Mouse (Mus musculus): ENCODE results near the gene Hdac4. TPM values are rescaled to one million over a fixed set of nuclear protein-coding genes. Genes with fewer than 3 reads are reported as not detected.

Hdac4 gene
- polyA plus RNA-seq, 1 experiment from 2014 or later: 25.6 TPM

DNA sequence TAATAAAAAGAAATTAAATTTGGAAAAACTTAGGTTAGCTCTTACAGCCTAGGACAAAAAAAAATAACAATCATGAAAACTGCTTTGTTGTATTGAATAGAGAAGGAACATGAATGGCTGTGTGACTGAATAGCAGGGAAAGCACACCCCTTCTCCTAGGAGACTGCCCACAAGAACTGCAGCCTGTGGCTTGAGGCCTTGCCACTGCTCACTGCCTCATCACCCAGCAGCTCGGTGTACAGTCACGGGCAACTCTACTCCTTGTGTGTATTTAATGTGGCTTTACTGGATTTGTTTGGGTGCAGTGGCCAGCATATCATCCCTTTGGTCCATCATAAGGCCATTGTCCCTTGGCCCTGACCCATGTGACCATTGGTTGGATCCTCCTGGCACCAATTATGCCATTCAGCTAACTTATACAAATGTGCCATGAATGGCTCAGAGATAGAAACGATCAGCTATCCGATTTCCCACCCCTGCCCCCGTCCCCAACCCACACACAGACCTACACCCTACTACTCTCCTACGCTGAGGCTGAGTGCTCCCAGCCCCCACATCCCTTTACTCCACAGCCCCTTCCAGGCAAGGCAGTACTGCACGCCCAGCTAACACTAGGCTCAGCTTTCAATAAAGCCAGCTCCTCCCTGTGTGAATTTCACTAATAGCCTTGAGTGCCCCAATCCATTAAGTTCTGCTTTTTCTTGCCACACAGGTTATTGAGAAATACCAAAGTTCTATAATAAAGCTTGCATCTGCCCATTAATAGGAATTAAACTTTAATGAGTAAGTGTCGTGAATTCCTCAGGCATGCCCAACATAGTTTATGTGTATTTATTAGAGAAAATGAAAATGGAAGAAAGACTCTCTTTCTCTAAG lies 134.1 kb downstream of the Hdac4 start:
- no peaks in the 10 kb centered on the region for H3K27me3 ChIP-seq
- no peaks in the 10 kb centered on the region for H3K9me3 ChIP-seq
- no peak overlapping the region for H3K9ac ChIP-seq (replicated peaks)
- 40% methylated on average over 8 of the region's 8 CpGs for WGBS
- no peaks in the 10 kb centered on the region for H3K36me3 ChIP-seq
- no peak overlapping the region for H3K4me3 ChIP-seq (replicated peaks)
- no peak overlapping the region for H3K4me2 ChIP-seq (replicated peaks)
- H3K4me1 ChIP-seq (replicated peaks): peaks cover 30% of the 10 kb centered on the region
- peak overlapping the region; percentile 45; the same call in 1 of the 2 replicates for H3K27ac ChIP-seq
- ATAC-seq: peak; percentile 84

DNA sequence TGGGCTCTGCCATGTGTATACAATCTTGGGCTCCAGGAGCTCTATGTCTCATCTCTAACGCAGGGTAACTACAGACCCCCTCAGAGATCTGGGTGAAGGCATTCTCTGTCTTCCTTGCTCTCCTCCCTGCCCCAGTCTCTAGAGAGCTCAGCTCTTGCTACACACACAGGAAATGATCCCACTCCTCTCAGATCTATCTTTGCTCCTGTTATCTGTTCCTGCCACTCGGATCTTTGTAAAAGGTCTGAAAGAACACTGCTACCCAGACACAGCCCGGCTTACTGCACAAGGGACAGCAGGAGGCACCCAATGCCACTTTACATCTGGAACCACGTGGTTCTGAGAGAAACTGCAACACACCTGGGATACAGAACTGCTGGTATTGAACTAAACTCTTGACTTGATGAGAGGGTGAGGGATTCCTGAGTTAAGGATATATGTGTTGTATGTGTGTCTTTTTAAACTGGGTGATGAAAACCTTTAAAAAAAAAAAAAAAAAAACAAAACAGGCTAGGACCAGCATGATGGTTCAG lies 134.9 kb downstream of the Hdac4 start:
- H3K4me3 ChIP-seq (replicated peaks): no peak overlapping the region
- H3K4me1 ChIP-seq (replicated peaks): peaks cover 35% of the 10 kb centered on the region
- H3K9me3 ChIP-seq: no peaks in the 10 kb centered on the region

DNA sequence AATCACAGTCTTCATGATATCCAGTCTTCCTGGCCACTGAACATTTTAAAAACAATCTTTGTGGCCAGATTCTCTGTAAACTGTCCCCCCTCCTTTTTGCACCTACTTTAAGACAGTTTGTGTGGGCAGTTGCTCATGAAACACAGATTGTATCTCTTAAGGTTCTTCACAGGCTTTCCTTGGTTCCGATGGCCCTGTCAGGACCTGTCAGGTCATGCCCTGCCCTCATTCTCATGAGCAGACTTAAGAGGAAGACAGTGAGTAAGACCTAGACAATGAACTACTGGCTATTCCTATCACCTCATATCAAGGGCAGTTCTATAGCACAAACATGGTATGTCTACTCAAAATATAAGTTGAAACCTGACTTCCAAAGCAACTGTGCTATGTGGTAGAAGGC lies 135.9 kb downstream of the Hdac4 start:
- Histone ChIP-seq H3K9ac (replicated peaks) (no peak overlapping the region), H3K36me3 (no peaks in the 10 kb centered on the region), H3K4me2 (replicated peaks) (no peak overlapping the region), H3K27me3 (no peaks in the 10 kb centered on the region), H3K4me3 (replicated peaks) (no peak overlapping the region), H3K27ac (no peak overlapping the region), H3K9me3 (no peaks in the 10 kb centered on the region), H3K4me1 (replicated peaks) (peaks cover 40% of the 10 kb centered on the region)
- ATAC-seq: no peak
- 100% methylated on average over 1 of the region's 1 CpGs for WGBS

More for the DNA sequence above, 134.9 kb downstream of the Hdac4 start:
- no peak overlapping the region for H3K4me2 ChIP-seq (replicated peaks)
- no peak overlapping the region for H3K27ac ChIP-seq
- no peaks in the 10 kb centered on the region for H3K27me3 ChIP-seq
- 62% methylated on average over 4 of the region's 4 CpGs for whole genome bisulfite sequencing
- no peaks in the 10 kb centered on the region for H3K36me3 ChIP-seq
- no peak for ATAC-seq
- H3K9ac ChIP-seq (replicated peaks): no peak overlapping the region

GRCm38 (mm10) chr1:92058731-92059425 lies 136.6 kb downstream of the Hdac4 start:
- H3K9me3 ChIP-seq: no peaks in the 10 kb centered on the region
- WGBS: 82% methylated on average over 5 of the region's 5 CpGs
- no peak overlapping the region for H3K4me3 ChIP-seq (replicated peaks)
- no peaks in the 10 kb centered on the region for H3K36me3 ChIP-seq
- H3K4me2 ChIP-seq (replicated peaks): no peak overlapping the region
- H3K9ac ChIP-seq (replicated peaks): no peak overlapping the region
- no peak for ATAC-seq
- peaks cover 40% of the 10 kb centered on the region for H3K4me1 ChIP-seq (replicated peaks)
- H3K27ac ChIP-seq: no peak overlapping the region
- H3K27me3 ChIP-seq: no peaks in the 10 kb centered on the region

DNA sequence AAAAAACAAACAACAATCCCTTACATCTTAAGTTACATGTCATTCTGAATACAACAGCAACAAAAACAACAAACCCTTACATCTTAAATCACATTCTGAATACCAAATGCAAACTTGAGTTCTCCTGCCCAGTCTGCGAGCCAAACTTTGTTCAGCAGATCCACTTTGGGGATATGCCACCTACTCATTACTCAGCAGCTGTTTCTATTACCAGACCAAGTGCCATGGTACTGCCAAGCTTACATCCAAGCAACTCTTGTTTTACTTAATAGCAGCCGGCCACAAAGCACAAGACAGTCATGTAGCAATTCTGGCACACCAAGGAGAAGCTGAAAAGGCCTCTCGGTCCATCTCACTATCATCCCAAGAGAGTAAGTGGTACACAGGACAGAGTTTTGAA lies 138.4 kb downstream of the Hdac4 start:
- Histone ChIP-seq H3K4me2 (replicated peaks) (no peak overlapping the region), H3K4me1 (replicated peaks) (peaks cover 28% of the 10 kb centered on the region), H3K36me3 (no peaks in the 10 kb centered on the region), H3K4me3 (replicated peaks) (no peak overlapping the region), H3K27me3 (no peaks in the 10 kb centered on the region), H3K9me3 (no peaks in the 10 kb centered on the region), H3K27ac (no peak overlapping the region), H3K9ac (replicated peaks) (no peak overlapping the region)
- 95% methylated on average over 3 of the region's 3 CpGs for WGBS
- no peak for ATAC-seq

DNA sequence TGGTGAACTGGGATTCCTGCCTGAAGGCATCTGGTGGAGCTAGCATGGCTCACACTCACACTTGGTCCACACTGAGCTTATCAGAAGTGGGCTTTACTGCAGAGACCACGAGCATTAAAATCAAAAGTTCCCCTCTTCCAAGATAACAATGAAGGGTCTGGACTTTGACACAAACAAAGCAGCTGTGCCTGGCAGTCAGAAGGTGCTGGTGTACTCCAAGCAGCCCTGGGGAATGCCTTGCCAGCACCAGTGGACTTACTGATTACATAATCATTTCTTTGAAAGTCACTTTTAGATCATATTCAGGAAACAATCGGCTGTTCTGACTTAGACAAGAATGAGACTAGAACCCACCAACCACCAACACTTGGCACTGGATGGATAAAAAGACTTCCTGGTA lies 140.3 kb downstream of the Hdac4 start:
- H3K36me3 ChIP-seq: no peaks in the 10 kb centered on the region
- no peaks in the 10 kb centered on the region for H3K9me3 ChIP-seq
- no peak for ATAC-seq
- no peak overlapping the region for H3K4me2 ChIP-seq (replicated peaks)
- no peaks in the 10 kb centered on the region for H3K27me3 ChIP-seq
- WGBS: 66% methylated on average over 2 of the region's 2 CpGs
- peaks cover 25% of the 10 kb centered on the region for H3K4me1 ChIP-seq (replicated peaks)
- no peak overlapping the region for H3K27ac ChIP-seq
- no peak overlapping the region for H3K4me3 ChIP-seq (replicated peaks)
- H3K9ac ChIP-seq (replicated peaks): no peak overlapping the region

GRCm38 (mm10) chr1:92052190-92052589 lies 143.3 kb downstream of the Hdac4 start:
- H3K4me3 ChIP-seq (replicated peaks): no peak overlapping the region
- no peaks in the 10 kb centered on the region for H3K27me3 ChIP-seq
- no peak overlapping the region for H3K9ac ChIP-seq (replicated peaks)
- 89% methylated on average over 4 of the region's 4 CpGs for WGBS
- H3K9me3 ChIP-seq: no peaks in the 10 kb centered on the region
- no peak for ATAC-seq
- no peak overlapping the region for H3K4me2 ChIP-seq (replicated peaks)
- H3K36me3 ChIP-seq: no peaks in the 10 kb centered on the region
- peaks cover 25% of the 10 kb centered on the region for H3K4me1 ChIP-seq (replicated peaks)
- no peak overlapping the region for H3K27ac ChIP-seq

DNA sequence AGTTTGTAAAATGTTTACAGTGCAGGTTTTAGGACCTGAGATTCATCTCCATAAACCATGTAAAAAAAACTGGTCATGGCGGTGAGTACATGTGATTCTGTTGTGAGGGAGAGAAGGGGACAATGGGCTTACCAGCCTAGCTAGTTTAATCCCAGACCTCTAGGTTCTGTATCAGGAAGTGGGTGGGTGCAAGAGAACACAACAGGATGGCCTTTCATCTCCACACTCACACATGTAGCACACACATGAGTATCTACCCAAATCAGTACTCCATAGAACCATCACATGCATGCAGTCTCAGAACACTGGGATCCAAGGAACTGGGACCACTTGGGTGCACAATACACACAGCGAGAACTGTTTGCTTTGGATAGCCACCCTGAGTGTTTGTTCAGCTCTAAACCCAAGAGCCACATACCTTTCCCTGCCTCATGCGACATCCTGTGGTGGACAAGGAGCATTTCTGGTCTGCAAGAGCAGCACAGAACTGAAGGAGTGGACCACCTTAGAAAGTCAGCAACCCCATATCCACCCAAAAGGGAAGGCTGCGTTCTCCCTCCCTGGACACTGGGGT lies 143.9 kb downstream of the Hdac4 start:
- Histone ChIP-seq H3K4me3 (replicated peaks) (no peak overlapping the region), H3K27ac (no peak overlapping the region)
- no peak for ATAC-seq

GRCm38 (mm10) chr1:92050992-92051391 lies 144.5 kb downstream of the Hdac4 start:
- Histone ChIP-seq H3K4me3 (replicated peaks) (no peak overlapping the region), H3K9me3 (no peaks in the 10 kb centered on the region), H3K27me3 (no peaks in the 10 kb centered on the region), H3K27ac (0 out of 2 replicates have a peak overlapping the region, but pooled peaks have one; percentile 3), H3K9ac (replicated peaks) (no peak overlapping the region), H3K36me3 (no peaks in the 10 kb centered on the region), H3K4me2 (replicated peaks) (no peak overlapping the region), H3K4me1 (replicated peaks) (peaks cover 25% of the 10 kb centered on the region)
- no peak for ATAC-seq

More for the DNA sequence above, 143.9 kb downstream of the Hdac4 start:
- Histone ChIP-seq H3K4me1 (replicated peaks) (peaks cover 25% of the 10 kb centered on the region), H3K4me2 (replicated peaks) (no peak overlapping the region), H3K9ac (replicated peaks) (no peak overlapping the region), H3K27me3 (no peaks in the 10 kb centered on the region), H3K36me3 (no peaks in the 10 kb centered on the region), H3K9me3 (no peaks in the 10 kb centered on the region)
- 84% methylated on average over 4 of the region's 4 CpGs for WGBS

DNA sequence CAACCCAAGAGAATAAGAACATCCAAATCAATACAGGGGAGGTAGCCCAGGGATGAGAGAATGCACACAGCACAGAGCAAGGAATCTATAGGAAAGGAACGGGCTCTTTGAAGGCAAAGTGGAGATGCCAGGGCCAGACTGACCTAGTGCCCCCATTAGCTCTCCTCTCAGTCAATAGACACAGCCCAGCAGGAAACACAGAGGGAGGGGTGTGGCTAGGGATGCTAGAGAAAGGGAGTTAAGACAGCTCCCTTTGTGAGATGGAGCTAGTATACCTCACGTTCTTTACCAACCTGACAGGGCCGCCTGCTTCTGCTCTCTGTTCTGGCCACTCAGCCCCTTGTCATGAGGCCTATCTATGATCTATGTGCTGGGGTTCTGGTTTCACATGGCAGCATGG lies 144.9 kb downstream of the Hdac4 start:
- peaks cover 20% of the 10 kb centered on the region for H3K4me1 ChIP-seq (replicated peaks)
- H3K27ac ChIP-seq: 0 out of 2 replicates have a peak overlapping the region, but pooled peaks have one; percentile 3
- H3K9ac ChIP-seq (replicated peaks): no peak overlapping the region
- H3K9me3 ChIP-seq: no peaks in the 10 kb centered on the region
- no peak overlapping the region for H3K4me2 ChIP-seq (replicated peaks)
- H3K36me3 ChIP-seq: no peaks in the 10 kb centered on the region
- H3K27me3 ChIP-seq: no peaks in the 10 kb centered on the region
- H3K4me3 ChIP-seq (replicated peaks): no peak overlapping the region
- WGBS: 20% methylated on average over 3 of the region's 3 CpGs
- no peak for ATAC-seq

- no peaks in the 10 kb centered on the region for H3K27me3 ChIP-seq
- no peaks in the 10 kb centered on the region for H3K36me3 ChIP-seq
- H3K9ac ChIP-seq (replicated peaks): no peak overlapping the region
- 88% methylated on average over 4 of the region's 4 CpGs for WGBS
- H3K4me2 ChIP-seq (replicated peaks): no peak overlapping the region
- H3K9me3 ChIP-seq: no peaks in the 10 kb centered on the region
- H3K4me3 ChIP-seq (replicated peaks): no peak overlapping the region
- ATAC-seq: no peak
- H3K27ac ChIP-seq: no peak overlapping the region
- H3K4me1 ChIP-seq (replicated peaks): peaks cover 18% of the 10 kb centered on the region
These were observed 146.8 kb downstream of the Hdac4 start for GRCm38 (mm10) chr1:92048415-92049354.
